Mouse (Mus musculus): ENCODE data around the gene Cep135. TPM values are rescaled to one million over a fixed set of nuclear protein-coding genes. Genes with fewer than 3 reads are reported as not detected.

The Cep135 gene
- polyA plus RNA-seq, 1 experiment from 2014 or later, result 9.1 TPM

DNA sequence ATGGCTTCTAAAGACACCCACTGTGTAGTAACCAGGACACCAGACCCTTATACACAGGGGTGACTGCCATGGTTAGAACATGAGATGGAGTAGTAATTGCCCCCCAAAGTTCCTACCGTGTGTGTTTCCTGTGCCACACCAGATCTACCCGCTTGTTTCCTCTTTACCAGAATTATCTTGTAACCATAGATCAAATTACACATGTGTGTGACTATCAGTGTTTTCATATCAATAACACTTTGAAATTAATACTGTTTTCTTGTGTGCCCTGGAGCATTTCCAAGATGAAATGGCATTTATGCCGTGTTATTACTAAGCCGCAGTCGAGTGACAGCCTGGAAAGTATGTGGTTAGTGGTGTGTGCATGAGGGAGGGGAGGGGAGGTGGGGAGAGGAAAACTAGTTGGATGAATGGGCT is 101.7 kb downstream of the Cep135 start:
- H3K9me3 ChIP-seq, result no peaks in the 10 kb centered on the region
- no peaks in the 10 kb centered on the region for H3K36me3 ChIP-seq
- ATAC-seq (ENCODE audit: borderline replicate concordance, extremely low read depth, low FRiP score, low TSS enrichment), result no peak
- no peaks in the 10 kb centered on the region for H3K4me1 ChIP-seq
- no peak overlapping the region for H3K4me3 ChIP-seq
- H3K9ac ChIP-seq, result no peak overlapping the region
- H3K27ac ChIP-seq, result no peak overlapping the region
- no peak overlapping the region for H3K4me2 ChIP-seq
- H3K27me3 ChIP-seq, result no peaks in the 10 kb centered on the region
- 45% methylated on average over 5 of the region's 5 CpGs for WGBS

DNA sequence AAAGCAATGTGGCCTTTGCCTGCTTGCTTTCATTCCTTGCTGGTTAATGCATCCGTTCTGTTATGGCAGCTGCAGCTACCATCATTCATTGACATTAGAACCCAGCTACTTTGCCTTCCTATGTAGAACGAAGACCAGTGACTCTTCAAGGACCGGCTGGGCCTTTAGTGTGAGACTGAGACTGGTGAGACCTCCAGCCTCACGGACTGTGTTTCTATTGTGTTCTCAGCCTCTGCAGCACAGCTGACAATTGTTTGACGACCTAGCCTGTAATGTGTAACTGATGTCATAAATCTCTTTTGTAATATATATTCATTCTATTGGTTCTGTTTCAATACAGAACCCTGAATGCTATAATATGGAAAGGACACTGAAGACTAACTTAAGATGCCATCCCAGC is 102.8 kb downstream of the Cep135 start:
- 87% methylated on average over 5 of the region's 5 CpGs for WGBS

DNA sequence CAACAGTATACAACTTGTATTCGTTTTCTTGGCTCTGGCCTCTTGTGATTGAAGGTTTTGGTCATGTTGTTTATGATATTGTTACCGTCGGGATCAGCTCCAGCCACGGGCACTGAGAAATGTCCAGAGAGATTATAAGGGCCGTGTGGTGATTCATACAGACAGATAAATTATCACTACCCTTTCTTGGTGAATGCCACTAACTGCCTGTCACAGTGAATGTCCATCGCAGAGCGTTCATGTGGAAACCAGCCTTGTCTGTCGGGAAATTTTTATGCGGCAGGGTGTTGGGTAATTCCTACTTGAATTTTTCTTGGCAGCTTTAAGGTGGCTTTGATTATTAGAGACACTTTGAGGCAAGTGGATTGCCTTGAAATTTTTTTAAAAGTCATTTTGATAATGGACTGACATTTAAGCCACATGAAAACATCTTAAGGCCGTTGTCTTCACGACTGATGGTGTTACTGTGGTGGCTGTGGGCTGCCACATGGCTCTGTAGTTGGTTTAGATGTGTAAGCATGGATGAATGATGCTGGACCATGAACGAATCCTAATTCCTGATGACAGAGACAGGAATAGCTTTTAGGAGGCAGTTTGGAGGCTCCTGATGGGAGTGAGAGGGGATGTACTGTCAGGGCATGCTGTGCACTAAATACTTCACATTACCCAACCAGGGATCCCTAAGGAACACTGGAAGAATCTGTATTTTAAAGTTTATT is 103.4 kb downstream of the Cep135 start:
- no peak overlapping the region for H3K4me3 ChIP-seq
- no peaks in the 10 kb centered on the region for H3K36me3 ChIP-seq
- no peak overlapping the region for H3K9ac ChIP-seq
- no peaks in the 10 kb centered on the region for H3K27me3 ChIP-seq
- H3K9me3 ChIP-seq, result no peaks in the 10 kb centered on the region
- H3K27ac ChIP-seq, result no peak overlapping the region
- H3K4me1 ChIP-seq, result no peaks in the 10 kb centered on the region
- no peak for ATAC-seq (ENCODE audit: borderline replicate concordance, extremely low read depth, low FRiP score, low TSS enrichment)
- no peak overlapping the region for H3K4me2 ChIP-seq
- WGBS, result 53% methylated on average over 12 of the region's 12 CpGs

More for the DNA sequence above, 102.8 kb downstream of the Cep135 start:
- Histone ChIP-seq H3K4me1 (no peaks in the 10 kb centered on the region), H3K9me3 (no peaks in the 10 kb centered on the region), H3K27ac (no peak overlapping the region), H3K4me2 (no peak overlapping the region), H3K9ac (no peak overlapping the region), H3K36me3 (no peaks in the 10 kb centered on the region), H3K27me3 (no peaks in the 10 kb centered on the region), H3K4me3 (no peak overlapping the region)
- ATAC-seq (ENCODE audit: borderline replicate concordance, extremely low read depth, low FRiP score, low TSS enrichment), result no peak

Other genes with a start within 250 kb of the Cep135 start
- gene Nmu, start 224.9 kb upstream of the Cep135 start, polyA plus RNA-seq (2015; fragmentation: Nextera tagmentation; extraction: Ambion mirVana), result 0.19 and 0.26 TPM in 2 replicates
- gene Gm7271, start 104.7 kb upstream of the Cep135 start, polyA plus RNA-seq (2015; fragmentation: Nextera tagmentation; extraction: Ambion mirVana), result not detected in 2 replicates
- 28.5 and 29.3 TPM in 2 replicates for gene Exoc1, start 59.4 kb upstream of the Cep135 start, polyA plus RNA-seq (2015; fragmentation: Nextera tagmentation; extraction: Ambion mirVana)
- gene C530008M17Rik, start 67.8 kb downstream of the Cep135 start, polyA plus RNA-seq (2015; fragmentation: Nextera tagmentation; extraction: Ambion mirVana), result 12.2 TPM in 2 replicates